Mouse (Mus musculus) E14TG2a.4 (cell line): Measurements from ENCODE around the gene Ccdc13.

Experiments used
- H3K27me3 ChIP-seq: 2 replicates; pipeline ENCODE4 v1.6.1; 2014; ENCODE audit warnings: low read length, control low read depth; ENCODE audit not compliant: insufficient read depth
- H3K36me3 ChIP-seq: 2 replicates; pipeline ENCODE4 v1.6.1; 2014; ENCODE audit warnings: low read length, control low read depth; ENCODE audit not compliant: insufficient read depth
- H3K4me1 ChIP-seq: replicated peaks from 2 replicates; pipeline ENCODE4 v1.6.1; 2014; ENCODE audit warnings: low read depth, low read length, control low read depth
- H3K4me3 ChIP-seq: replicated peaks from 2 replicates; pipeline ENCODE4 v1.5.1; 2014; ENCODE audit warnings: mild to moderate bottlenecking, low read length
- H3K9me3 ChIP-seq: 2 replicates; pipeline ENCODE4 v1.6.1; 2014; ENCODE audit warnings: low read length, control low read depth
- CTCF ChIP-seq: conservative IDR thresholded peaks from 2 replicates; pipeline ENCODE4 v1.5.1; 2014; ENCODE audit warnings: low read length
- NANOG ChIP-seq: IDR thresholded peaks from 2 replicates; pipeline ENCODE4 v1.6.1; 2014; ENCODE audit warnings: borderline replicate concordance, low read length, mixed read lengths
- POU5F1 ChIP-seq: IDR thresholded peaks from 2 replicates; pipeline ENCODE4 v1.6.1; 2014; ENCODE audit warnings: low read length, borderline replicate concordance

Gene Ccdc13

DNA sequence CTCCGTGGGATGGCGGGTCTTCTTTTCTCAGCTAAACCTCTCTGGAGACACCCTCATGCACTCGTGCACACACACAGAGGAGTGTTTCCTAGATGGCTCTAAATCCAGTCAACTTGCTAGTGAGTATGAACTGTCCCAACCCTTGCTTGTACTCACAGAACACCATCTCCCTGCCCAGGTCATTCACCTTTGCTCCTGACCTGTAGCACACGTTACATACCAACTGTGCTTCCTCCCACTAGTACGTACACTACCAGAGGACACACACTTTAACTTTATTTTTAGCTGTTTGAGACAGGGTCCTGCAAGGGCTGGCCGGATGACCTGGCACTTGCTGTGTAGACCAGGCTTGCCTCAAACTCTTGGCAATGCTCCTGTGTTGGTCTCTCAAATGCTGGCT is 1.3 kb downstream of the Ccdc13 start:
- TF ChIP-seq POU5F1 (no peak), CTCF (no peak), NANOG (no peak)

DNA sequence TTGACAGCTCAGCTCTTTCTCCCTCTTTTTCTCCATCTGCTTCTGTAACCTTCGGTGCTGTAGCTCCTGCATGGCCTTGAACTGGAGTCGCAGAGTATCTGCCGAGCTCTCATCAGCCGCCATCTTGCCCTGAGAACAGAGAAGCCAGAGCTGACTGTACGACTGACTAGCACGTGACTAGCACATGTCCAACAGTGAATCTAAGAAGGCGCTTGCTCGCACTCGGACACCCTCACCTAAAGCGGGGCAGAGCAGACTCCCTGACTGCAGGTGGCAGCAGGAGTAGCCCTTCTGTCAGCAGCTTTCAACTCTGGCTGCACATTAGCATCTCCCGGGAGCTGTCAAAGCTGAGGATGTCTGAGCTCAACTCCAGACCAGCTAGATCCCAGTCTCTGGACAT is 5.4 kb downstream of the Ccdc13 start:
- Histone ChIP-seq H3K27me3 (peaks cover 14% of the 10 kb centered on the region), H3K36me3 (no peaks in the 10 kb centered on the region; the same call in 1 of the 2 replicates), H3K4me3 (no peak overlapping the region), H3K4me1 (peaks cover 21% of the 10 kb centered on the region), H3K9me3 (peaks cover 16% of the 10 kb centered on the region)
- TF ChIP-seq NANOG (no peak), CTCF (no peak), POU5F1 (no peak)

More for the DNA sequence above, 1.3 kb downstream of the Ccdc13 start:
- Histone ChIP-seq H3K4me1 (peaks cover 32% of the 10 kb centered on the region), H3K4me3 (no peak overlapping the region), H3K36me3 (no peaks in the 10 kb centered on the region; the same call in 1 of the 2 replicates), H3K27me3 (peaks cover 21% of the 10 kb centered on the region), H3K9me3 (peaks cover 16% of the 10 kb centered on the region)

DNA sequence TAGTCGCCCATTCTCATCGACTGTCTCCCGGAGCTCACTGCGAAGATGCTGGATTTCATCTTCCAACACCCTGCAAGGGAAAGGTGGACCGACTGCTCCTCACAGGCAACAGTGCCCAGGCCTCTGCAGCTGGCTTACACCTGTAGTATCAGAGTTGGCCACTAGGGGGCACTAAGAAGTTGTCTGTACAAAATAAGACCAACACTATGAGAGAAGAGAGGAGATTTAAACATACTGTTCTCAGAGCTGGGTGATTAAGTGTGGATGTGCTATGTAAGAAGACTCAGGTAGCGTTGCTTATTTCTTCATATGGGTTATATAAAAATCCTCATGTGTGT is 8.3 kb downstream of the Ccdc13 start:
- no peak for TF ChIP-seq NANOG
- peak; percentile 85 for TF ChIP-seq CTCF
- Histone ChIP-seq H3K4me1 (no peaks in the 10 kb centered on the region; the same call in 1 of the 2 replicates), H3K9me3 (peaks cover 14% of the 10 kb centered on the region), H3K27me3 (0 out of 2 replicates have a peak, but pooled peaks cover 5% of the 10 kb centered on the region), H3K4me3 (no peak overlapping the region), H3K36me3 (no peaks in the 10 kb centered on the region)

DNA sequence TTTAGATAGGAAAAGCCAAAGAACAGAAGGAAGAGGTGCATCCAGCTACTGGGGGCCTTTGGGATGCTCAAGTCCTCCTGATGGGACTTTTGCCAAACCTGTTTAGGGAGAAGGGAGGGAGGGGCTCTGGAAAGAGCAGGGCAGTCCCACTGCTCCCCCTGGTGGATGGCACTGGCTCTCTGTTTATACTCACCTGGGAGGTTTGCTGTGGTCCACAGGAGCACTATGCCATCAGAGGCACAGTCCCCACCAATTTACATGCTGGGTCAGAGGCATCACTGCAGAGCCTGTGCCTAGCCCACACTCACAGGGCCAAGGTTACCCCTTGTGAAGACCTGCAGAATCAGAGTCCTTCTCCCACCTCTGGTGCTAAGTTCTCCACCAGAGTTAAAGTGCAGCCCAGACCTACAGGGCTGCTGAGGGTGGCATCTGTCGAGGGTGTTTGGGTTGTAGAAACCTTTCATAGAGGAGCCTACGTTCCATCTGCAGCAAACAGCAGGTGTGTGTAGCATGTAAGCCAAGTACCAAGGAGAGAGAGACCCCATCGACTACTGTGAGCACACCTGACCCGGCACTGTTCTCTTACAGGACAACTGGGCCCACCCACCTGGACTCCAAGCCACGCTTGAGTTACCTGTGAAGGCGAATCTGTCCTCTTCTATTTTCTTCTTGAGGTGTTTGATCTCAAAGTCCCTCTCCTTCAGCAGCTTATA is 8.9 kb downstream of the Ccdc13 start:
- no peak overlapping the region for H3K4me3 ChIP-seq
- 0 out of 2 replicates have a peak, but pooled peaks cover 5% of the 10 kb centered on the region for H3K27me3 ChIP-seq
- H3K9me3 ChIP-seq: peaks cover 9% of the 10 kb centered on the region
- TF ChIP-seq NANOG (no peak), POU5F1 (no peak), CTCF (peak; percentile 68)
- H3K36me3 ChIP-seq: no peaks in the 10 kb centered on the region
- no peaks in the 10 kb centered on the region; the same call in 1 of the 2 replicates for H3K4me1 ChIP-seq

GRCm38 (mm10) chr9:121829270-121829992 is 9.8 kb downstream of the Ccdc13 start:
- peaks cover 3% of the 10 kb centered on the region; the same call in 1 of the 2 replicates for H3K9me3 ChIP-seq
- TF ChIP-seq CTCF: no peak
- TF ChIP-seq NANOG: no peak
- H3K4me3 ChIP-seq: no peak overlapping the region
- H3K27me3 ChIP-seq: 0 out of 2 replicates have a peak, but pooled peaks cover 5% of the 10 kb centered on the region
- H3K4me1 ChIP-seq: no peaks in the 10 kb centered on the region; the same call in 1 of the 2 replicates
- H3K36me3 ChIP-seq: no peaks in the 10 kb centered on the region

DNA sequence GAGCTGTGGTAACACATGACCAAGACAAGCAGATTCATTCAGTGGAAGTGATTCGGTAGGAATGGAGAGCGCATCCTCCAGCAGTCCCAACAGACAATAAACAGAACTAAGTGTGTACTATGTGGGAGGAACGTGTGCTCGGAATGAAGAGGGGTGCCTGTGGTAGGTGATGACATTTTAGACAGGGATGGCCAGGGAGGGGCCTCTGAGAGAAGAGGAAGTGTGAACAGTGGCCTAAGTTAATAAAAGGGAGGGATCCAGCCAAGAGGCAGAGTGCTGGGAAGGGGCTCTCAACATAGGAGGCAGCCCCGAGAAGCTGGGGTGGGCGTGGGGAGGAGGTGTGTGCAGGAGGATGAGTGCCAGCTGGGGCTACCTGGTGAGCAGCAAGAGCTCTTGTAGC is 10.9 kb downstream of the Ccdc13 start:
- H3K27me3 ChIP-seq: 0 out of 2 replicates have a peak, but pooled peaks cover 5% of the 10 kb centered on the region
- no peak for TF ChIP-seq CTCF
- no peak for TF ChIP-seq POU5F1
- TF ChIP-seq NANOG: no peak
- no peaks in the 10 kb centered on the region for H3K9me3 ChIP-seq
- H3K4me3 ChIP-seq: no peak overlapping the region
- no peaks in the 10 kb centered on the region for H3K36me3 ChIP-seq
- H3K4me1 ChIP-seq: no peaks in the 10 kb centered on the region; the same call in 1 of the 2 replicates

- Histone ChIP-seq H3K27me3 (0 out of 2 replicates have a peak, but pooled peaks cover 5% of the 10 kb centered on the region), H3K9me3 (no peaks in the 10 kb centered on the region), H3K36me3 (no peaks in the 10 kb centered on the region), H3K4me1 (no peaks in the 10 kb centered on the region; the same call in 1 of the 2 replicates), H3K4me3 (no peak overlapping the region)
- TF ChIP-seq NANOG (no peak), POU5F1 (no peak), CTCF (no peak)
These were observed 12.9 kb downstream of the Ccdc13 start for GRCm38 (mm10) chr9:121826356-121826755.

- H3K27me3 ChIP-seq: peaks cover 10% of the 10 kb centered on the region; the same call in 1 of the 2 replicates
- H3K4me3 ChIP-seq: no peak overlapping the region
- no peak for TF ChIP-seq POU5F1
- TF ChIP-seq CTCF: no peak
- TF ChIP-seq NANOG: no peak
- peaks cover 13% of the 10 kb centered on the region for H3K4me1 ChIP-seq
- H3K36me3 ChIP-seq: no peaks in the 10 kb centered on the region
- no peaks in the 10 kb centered on the region for H3K9me3 ChIP-seq
These were observed 15.3 kb downstream of the Ccdc13 start for GRCm38 (mm10) chr9:121823991-121824390.
